Mouse (Mus musculus): ENCODE results near the gene Fgfrl1. TPM values are rescaled to one million over a fixed set of nuclear protein-coding genes. Genes with fewer than 3 reads are reported as not detected.

The Fgfrl1 gene
- 29.5 and 29.9 TPM in 2 replicates for polyA plus RNA-seq (2012; ENCODE audit: low replicate concordance)

DNA sequence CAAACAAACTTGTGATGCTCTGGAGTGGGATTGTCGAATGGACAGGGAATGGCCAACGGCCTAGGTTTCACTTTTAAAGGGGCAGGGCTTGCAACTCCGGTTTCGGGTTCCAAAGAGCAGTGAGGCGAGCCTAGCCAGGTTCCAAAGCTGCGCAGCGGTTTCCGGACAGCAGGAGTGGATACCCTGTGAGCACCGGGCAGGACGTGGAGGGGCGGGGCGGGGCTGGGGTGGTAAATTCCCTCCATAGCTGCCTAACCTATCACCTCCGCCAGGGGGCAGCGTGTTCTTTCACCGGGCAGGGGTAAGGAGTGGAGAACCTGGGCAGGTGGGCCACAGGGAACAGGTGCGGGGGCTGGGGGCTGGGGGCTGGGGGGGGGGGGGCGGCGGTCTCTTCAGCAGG is at the start of gene Fgfrl1:
Fgfrl1 (plus strand) TSS at position 112 of the 400 bp plus-strand sequence.

DNA sequence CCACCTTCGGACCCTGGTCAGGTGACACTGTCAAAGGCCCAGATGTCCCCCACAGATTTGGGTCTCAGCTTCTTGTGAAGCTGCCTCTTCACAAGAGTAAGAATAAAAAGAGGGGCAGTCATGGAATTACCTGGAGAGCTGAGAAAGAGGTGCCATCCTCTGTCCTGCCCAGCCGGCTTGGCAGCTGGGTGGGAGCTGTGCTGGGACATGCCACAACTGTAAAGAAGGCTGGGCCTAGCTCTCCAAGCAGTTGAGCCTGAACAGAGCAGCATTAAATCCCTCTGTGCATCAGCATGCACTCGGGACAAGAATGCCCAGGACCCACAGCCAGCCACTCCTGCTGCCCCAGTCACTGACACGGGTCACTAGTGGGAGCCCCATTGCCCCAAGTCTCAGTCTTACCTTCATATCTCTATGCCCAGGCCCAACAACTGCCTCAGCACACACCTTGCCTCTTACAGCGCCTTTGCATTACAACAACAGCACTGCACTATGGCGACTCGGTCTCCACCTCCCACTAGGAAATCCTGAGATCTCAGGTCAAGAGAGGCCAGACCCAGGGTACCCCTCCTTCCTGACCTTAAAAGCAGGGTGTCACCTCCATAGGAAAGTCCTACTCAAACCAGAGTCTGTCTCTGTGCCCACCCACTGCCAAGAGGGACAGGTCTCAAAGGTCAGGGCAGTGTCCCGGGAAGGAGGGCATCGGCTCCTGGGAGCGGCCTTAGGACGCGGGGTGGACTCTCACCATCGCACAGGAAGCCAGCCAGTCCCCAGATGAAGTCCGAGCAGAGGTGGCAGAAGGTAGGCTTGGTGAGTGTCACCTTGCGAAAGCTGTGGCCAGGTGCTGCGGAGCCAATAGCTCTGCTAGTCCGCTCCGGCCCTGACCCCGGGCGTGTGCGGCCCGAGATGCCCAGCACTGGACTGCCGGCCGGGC is 32.2 kb upstream of the Fgfrl1 start, which contains the start of gene Idua:
Idua (plus strand) TSS at position 634 of the 934 bp plus-strand sequence.

DNA sequence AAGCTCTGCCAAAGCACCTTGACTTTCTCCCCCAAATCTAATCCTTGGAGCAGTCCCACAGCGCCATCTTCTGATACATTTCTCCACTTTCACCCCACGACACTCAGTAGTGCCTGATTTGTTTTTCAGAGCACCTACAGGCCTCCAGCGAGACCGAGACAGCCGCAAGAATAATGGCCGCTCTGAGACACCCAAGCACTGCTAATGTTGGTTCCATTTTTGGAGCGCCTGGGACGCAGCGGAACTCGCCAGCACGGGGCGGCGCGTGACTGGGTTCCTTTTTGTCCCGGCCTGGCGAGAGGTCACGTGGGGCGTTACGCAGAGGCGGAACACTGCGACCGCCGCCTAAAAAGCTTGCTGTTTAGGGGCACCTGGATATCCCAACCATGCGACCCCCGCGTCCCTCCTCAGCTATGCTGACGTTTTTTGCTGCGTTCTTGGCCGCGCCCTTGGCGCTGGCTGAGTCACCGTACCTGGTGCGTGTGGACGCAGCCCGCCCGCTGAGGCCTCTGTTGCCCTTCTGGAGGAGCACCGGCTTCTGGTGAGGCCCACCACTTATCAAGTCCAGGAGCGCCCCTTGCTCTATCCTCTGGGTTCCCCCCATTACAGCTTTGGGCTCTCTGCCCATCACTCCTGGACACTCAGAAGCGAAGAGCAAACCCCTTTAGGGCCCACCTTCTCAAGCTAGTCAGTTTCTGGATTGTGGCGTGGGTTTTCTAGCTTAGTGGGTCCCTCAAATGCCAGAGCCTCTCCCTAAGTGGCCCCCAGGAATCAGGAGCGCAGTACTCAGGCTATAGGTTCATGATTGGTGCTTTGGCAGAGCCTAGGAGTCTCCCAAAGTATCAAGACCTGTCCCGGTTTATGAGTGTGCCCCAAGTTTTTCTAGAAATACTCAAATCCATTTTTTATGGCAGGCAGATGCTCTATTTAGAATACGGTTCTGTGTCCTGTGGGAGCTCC is 22.9 kb upstream of the Fgfrl1 start, which contains the start of gene Dgkq:
Dgkq (minus strand) TSS at position 696 of the 960 bp plus-strand sequence.

DNA sequence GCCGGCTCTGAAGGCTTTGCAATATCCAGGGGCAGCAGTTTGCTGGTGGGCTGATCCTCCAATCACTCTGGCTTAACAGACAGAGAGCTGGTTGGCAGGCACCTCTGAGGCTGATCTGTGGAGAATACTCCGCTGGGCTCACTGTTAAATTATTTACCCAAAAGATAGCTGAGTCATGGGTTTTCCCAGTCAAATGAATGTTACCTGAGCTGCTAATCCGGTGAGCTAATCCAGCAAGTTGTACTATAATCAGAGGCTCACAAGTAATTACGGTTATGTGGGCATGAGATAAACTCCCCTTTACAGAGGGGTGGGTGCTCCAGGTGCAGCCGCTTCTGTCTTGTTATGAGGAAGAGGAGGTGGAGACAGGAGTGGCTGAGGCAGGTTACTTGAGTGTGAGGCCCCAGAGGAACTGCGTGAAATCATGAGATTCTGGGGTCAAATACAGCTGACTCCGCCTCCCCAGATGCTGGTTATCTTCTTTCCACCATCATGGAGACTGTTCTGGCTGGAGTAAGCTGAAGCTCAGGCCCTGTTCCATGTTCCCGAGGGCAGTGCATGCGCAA is 16.8 kb upstream of the Fgfrl1 start, which contains the start of gene Slc26a1:
Slc26a1 (minus strand) TSS at position 319 of the 566 bp plus-strand sequence.

Other genes with a start within 250 kb of the Fgfrl1 start
- 0.07 and 0.25 TPM in 2 replicates for gene Mfsd7a, start 243.5 kb upstream of the Fgfrl1 start, polyA plus RNA-seq (2012; ENCODE audit: low replicate concordance)
- gene Pcgf3, start 231.2 kb upstream of the Fgfrl1 start, polyA plus RNA-seq (2012; ENCODE audit: low replicate concordance), result 23.1 and 27.5 TPM in 2 replicates
- gene Cplx1, start 142.4 kb upstream of the Fgfrl1 start, polyA plus RNA-seq (2012; ENCODE audit: low replicate concordance), result 0.15 and 0.20 TPM in 2 replicates
- 50.0 and 158 TPM in 2 replicates for gene Gak, start 62.6 kb upstream of the Fgfrl1 start, polyA plus RNA-seq (2012; ENCODE audit: low replicate concordance)
- 1.1 and 4.1 TPM in 2 replicates for gene Tmem175, start 62.6 kb upstream of the Fgfrl1 start, polyA plus RNA-seq (2012; ENCODE audit: low replicate concordance)
- gene Idua, start 32.1 kb upstream of the Fgfrl1 start, polyA plus RNA-seq (2012; ENCODE audit: low replicate concordance), result 6.7 and 7.3 TPM in 2 replicates
- gene Dgkq, start 22.7 kb upstream of the Fgfrl1 start, polyA plus RNA-seq (2012; ENCODE audit: low replicate concordance), result 3.6 and 6.2 TPM in 2 replicates
- gene Slc26a1, start 16.8 kb upstream of the Fgfrl1 start, polyA plus RNA-seq (2012; ENCODE audit: low replicate concordance), result 3.1 and 6.6 TPM in 2 replicates
- gene Rnf212, start 82.6 kb downstream of the Fgfrl1 start, polyA plus RNA-seq (2012; ENCODE audit: low replicate concordance), result 1.5 and 1.8 TPM in 2 replicates
- not detected in 2 replicates for gene Tmed11, start 103.0 kb downstream of the Fgfrl1 start, polyA plus RNA-seq (2012; ENCODE audit: low replicate concordance)
- gene Vmn2r8, start 116.5 kb downstream of the Fgfrl1 start, polyA plus RNA-seq (2012; ENCODE audit: low replicate concordance), result 0.02 TPM in 1 of 2 replicates, not detected in the other
- gene Vmn2r9, start 160.2 kb downstream of the Fgfrl1 start, polyA plus RNA-seq (2012; ENCODE audit: low replicate concordance), result 0.01 TPM in 1 of 2 replicates, not detected in the other

All from leukemia stem cell, adult 10-12 weeks (primary cell).